Comparison of ENCODE assay signal across 11 mouse cellular contexts in genomic region chr5:111931733-111932132, GRCm38 (mm10).
DNase-seq lines count a peak whose midpoint lies in the region; ATAC-seq and TF ChIP-seq lines count a peak whose summit lies in the region.
"Had no signal": no experiment of that assay in that cellular context is flagged by ENCODE, and none has a peak within 500 bp of the region (broad histone marks: within the 10 kb centered on the region; RNA-seq: fewer than 3 reads in every experiment).

No protein-coding gene starts in this region.

- no peak overlapping the region for H3K4me2 ChIP-seq in hindbrain, embryonic 11.5 days (replicated peaks; ENCODE audit: low read depth, low read length)
- H3K4me2 ChIP-seq: hindbrain, embryonic 13.5 days; liver, embryonic 13.5 days; stomach, embryonic 15.5 days had no signal

- no peaks in the 10 kb centered on the region for H3K27me3 ChIP-seq in hindbrain, embryonic 11.5 days (ENCODE audit: control insufficient read depth, insufficient read depth, low read length)
- peaks cover 19% of the 10 kb centered on the region; the same call in 1 of the 2 replicates for H3K27me3 ChIP-seq in hindbrain, embryonic 10.5 days (ENCODE audit: insufficient read depth, poor library complexity, severe bottlenecking)
- no peaks in the 10 kb centered on the region for H3K27me3 ChIP-seq in testis, adult 2 months (ENCODE audit: control insufficient read depth, insufficient read depth, low read length)
- H3K27me3 ChIP-seq: hindbrain, embryonic 13.5 days; liver, embryonic 13.5 days; stomach, embryonic 15.5 days had no signal

- H3K9ac ChIP-seq in hindbrain, embryonic 11.5 days (ENCODE audit: low read depth, low read length) = no peak overlapping the region
- H3K9ac ChIP-seq: hindbrain, embryonic 13.5 days; liver, embryonic 13.5 days; stomach, embryonic 15.5 days had no signal

- WGBS in hindbrain, embryonic 11.5 days = 71% methylated on average over 3 of the region's 3 CpGs
- 69% methylated on average over 3 of the region's 3 CpGs for WGBS in hindbrain, embryonic 10.5 days

- DNase-seq in hindbrain, embryonic 11.5 days (ENCODE audit: low spot score) = peak; percentile 39
- no peak for DNase-seq in hindbrain, embryonic 10.5 days (ENCODE audit: low spot score)
- no peak for DNase-seq in testis, postnatal 14 days (ENCODE audit: low spot score)
- DNase-seq in induced T-regulatory cell, adult 2 months (ENCODE audit: low read depth) = peak; percentile 8
- DNase-seq in right cerebral cortex, postnatal 10 days (ENCODE audit: low spot score in 2 of 2) = no peak
- DNase-seq in left cerebral cortex, adult 11 months (ENCODE audit: low spot score) = no peak
- DNase-seq: gastrocnemius, postnatal 14 days; liver, embryonic 13.5 days had no signal

- H3K9me3 ChIP-seq in hindbrain, embryonic 11.5 days (ENCODE audit: control insufficient read depth, low read length) = no peaks in the 10 kb centered on the region
- 0 out of 2 replicates have a peak, but pooled peaks cover 2% of the 10 kb centered on the region for H3K9me3 ChIP-seq in hindbrain, embryonic 10.5 days
- H3K9me3 ChIP-seq: hindbrain, embryonic 13.5 days; liver, embryonic 13.5 days; stomach, embryonic 15.5 days had no signal

- no peak overlapping the region for H3K27ac ChIP-seq in hindbrain, embryonic 11.5 days (ENCODE audit: low read depth, low read length)
- H3K27ac ChIP-seq in hindbrain, embryonic 10.5 days = no peak overlapping the region
- H3K27ac ChIP-seq in testis, adult 2 months (ENCODE audit: control insufficient read depth, insufficient read depth, low read depth, low read length) = no peak overlapping the region
- H3K27ac ChIP-seq: hindbrain, embryonic 13.5 days; liver, embryonic 13.5 days; stomach, embryonic 15.5 days had no signal

- no peak for ATAC-seq in hindbrain, embryonic 11.5 days (ENCODE audit: low FRiP score)

- H3K4me3 ChIP-seq in hindbrain, embryonic 11.5 days (ENCODE audit: low read depth, low read length) = no peak overlapping the region
- H3K4me3 ChIP-seq in hindbrain, embryonic 10.5 days = no peak overlapping the region
- no peak overlapping the region for H3K4me3 ChIP-seq in testis, adult 2 months (ENCODE audit: control insufficient read depth, low read depth, low read length)
- H3K4me3 ChIP-seq: hindbrain, embryonic 13.5 days; liver, embryonic 13.5 days; stomach, embryonic 15.5 days had no signal

- H3K36me3 ChIP-seq in hindbrain, embryonic 11.5 days (ENCODE audit: control insufficient read depth, insufficient read depth, low read length) = no peaks in the 10 kb centered on the region
- no peaks in the 10 kb centered on the region for H3K36me3 ChIP-seq in hindbrain, embryonic 10.5 days
- H3K36me3 ChIP-seq in testis, adult 2 months (ENCODE audit: control insufficient read depth, insufficient read depth, low read length) = no peaks in the 10 kb centered on the region
- H3K36me3 ChIP-seq: hindbrain, embryonic 13.5 days; liver, embryonic 13.5 days; stomach, embryonic 15.5 days had no signal

- H3K4me1 ChIP-seq in hindbrain, embryonic 11.5 days (replicated peaks; ENCODE audit: control insufficient read depth, insufficient read depth, low read length) = peaks cover 11% of the 10 kb centered on the region
- peaks cover 35% of the 10 kb centered on the region for H3K4me1 ChIP-seq in hindbrain, embryonic 10.5 days (replicated peaks)
- no peaks in the 10 kb centered on the region; the same call in 1 of the 2 replicates for H3K4me1 ChIP-seq in testis, adult 2 months (ENCODE audit: control insufficient read depth, insufficient read depth, low read length)
- H3K4me1 ChIP-seq: liver, embryonic 13.5 days had no signal

- TF ChIP-seq CTCF in testis, adult 2 months (IDR thresholded peaks at IDR 0.05; ENCODE audit: control insufficient read depth, insufficient read depth, insufficient replicate concordance, low read depth, low read length) = peak; percentile 49; the same call in 1 of the 2 replicates

- no peak for TF ChIP-seq POLR2A in testis, adult 2 months (IDR thresholded peaks at IDR 0.05; ENCODE audit: control insufficient read depth, low read depth, low read length)

Comparison
In these comparisons a context has a peak if more than half of its experiments do, and no peak if none do; other contexts are left out.
1. DNase-seq: peak in hindbrain, embryonic 11.5 days (single experiment) and induced T-regulatory cell, adult 2 months (single experiment); none in hindbrain, embryonic 10.5 days (single experiment), testis, postnatal 14 days (single experiment), right cerebral cortex, postnatal 10 days (0 of 2) and left cerebral cortex, adult 11 months (single experiment).